In the genomic region with DNA sequence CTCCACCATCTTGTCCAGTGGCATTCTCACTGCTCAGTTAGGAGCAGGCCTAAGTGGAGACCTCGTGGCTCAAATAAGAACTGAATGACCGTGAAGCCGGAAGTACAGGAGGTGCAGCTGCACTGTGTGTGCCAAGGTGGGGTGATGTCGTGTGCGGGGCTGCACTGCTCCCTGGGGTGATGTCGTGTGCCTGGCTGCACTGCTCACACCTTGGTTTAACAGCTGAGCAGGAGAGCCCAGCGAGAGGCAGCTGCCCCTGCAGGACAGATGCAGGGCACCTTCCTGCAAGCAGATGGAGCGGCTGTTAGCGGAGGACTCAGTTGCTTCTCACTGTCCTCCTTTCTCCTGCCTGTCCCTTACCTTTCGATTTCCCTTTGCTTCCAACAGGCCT, we compare ENCODE assay signal across 13 mouse cellular contexts.
DNase-seq lines count a peak whose midpoint lies in the region; ATAC-seq and TF ChIP-seq lines count a peak whose summit lies in the region.
"Had no signal": no experiment of that assay in that cellular context is flagged by ENCODE, and none has a peak within 500 bp of the region (broad histone marks: within the 10 kb centered on the region; RNA-seq: fewer than 3 reads in every experiment).

No protein-coding gene starts in this region.

- no peak overlapping the region for H3K4me2 ChIP-seq in kidney, embryonic 15.5 days
- H3K4me2 ChIP-seq in embryonic facial prominence, embryonic 14.5 days (ENCODE audit: low read depth, low read length) = no peak overlapping the region
- no peak overlapping the region for H3K4me2 ChIP-seq in limb, embryonic 14.5 days (replicated peaks; ENCODE audit: low read depth, low read length, severe bottlenecking)
- H3K4me2 ChIP-seq: liver, embryonic 12.5 days had no signal

- peak overlapping the region; percentile 78 for H3K27ac ChIP-seq in kidney, embryonic 15.5 days
- H3K27ac ChIP-seq in brown adipose tissue, adult 24 weeks (replicated peaks; ENCODE audit: low read depth, low read length) = peak overlapping the region; percentile 86; the same call in 1 of the 2 replicates
- H3K27ac ChIP-seq in embryonic facial prominence, embryonic 14.5 days (replicated peaks; ENCODE audit: low read depth, low read length) = peak overlapping the region; percentile 16; the same call in 1 of the 2 replicates
- peak overlapping the region; percentile 34; the same call in 1 of the 2 replicates for H3K27ac ChIP-seq in limb, embryonic 14.5 days (replicated peaks; ENCODE audit: low read depth, low read length)
- H3K27ac ChIP-seq: kidney, postnatal 0 days; liver, embryonic 12.5 days had no signal

- ATAC-seq in kidney, embryonic 15.5 days (replicated peaks; ENCODE audit: low FRiP score) = peak; percentile 12; the same call in 1 of the 2 replicates
- peak; percentile 20; the same call in 1 of the 2 replicates for ATAC-seq in embryonic facial prominence, embryonic 14.5 days (ENCODE audit: low read depth)
- ATAC-seq in limb, embryonic 14.5 days (ENCODE audit: low FRiP score, low read depth) = peak; percentile 41; the same call in 1 of the 2 replicates
- ATAC-seq: liver, embryonic 12.5 days had no signal

- no peak for TF ChIP-seq POLR2A in limb, embryonic 14.5 days (IDR thresholded peaks at IDR 0.05; ENCODE audit: borderline replicate concordance, extremely low read depth, insufficient read depth, insufficient read length)

- H3K4me3 ChIP-seq in kidney, embryonic 15.5 days (replicated peaks) = no peak overlapping the region
- H3K4me3 ChIP-seq in brown adipose tissue, adult 24 weeks (ENCODE audit: insufficient read depth, low read depth, low read length) = no peak overlapping the region
- H3K4me3 ChIP-seq in embryonic facial prominence, embryonic 14.5 days (ENCODE audit: low read depth, low read length) = no peak overlapping the region
- no peak overlapping the region for H3K4me3 ChIP-seq in limb, embryonic 14.5 days (replicated peaks; ENCODE audit: low read length)
- H3K4me3 ChIP-seq: liver, embryonic 12.5 days had no signal

- 48% methylated on average over 10 of the region's 10 CpGs for WGBS in kidney, embryonic 15.5 days
- WGBS in embryonic facial prominence, embryonic 14.5 days = 29% methylated on average over 10 of the region's 10 CpGs
- 27% methylated on average over 10 of the region's 10 CpGs for WGBS in limb, embryonic 14.5 days

- peaks cover 64% of the 10 kb centered on the region for H3K36me3 ChIP-seq in kidney, embryonic 15.5 days
- peaks cover 48% of the 10 kb centered on the region for H3K36me3 ChIP-seq in embryonic facial prominence, embryonic 14.5 days (ENCODE audit: control insufficient read depth, insufficient read depth, low read length)
- H3K36me3 ChIP-seq in limb, embryonic 14.5 days (ENCODE audit: control insufficient read depth, insufficient read depth, low read length) = peaks cover 49% of the 10 kb centered on the region

- peaks cover 45% of the 10 kb centered on the region for H3K4me1 ChIP-seq in kidney, embryonic 15.5 days
- H3K4me1 ChIP-seq in brown adipose tissue, adult 24 weeks (ENCODE audit: control insufficient read depth, insufficient read depth, insufficient read length, low read length) = peaks cover 25% of the 10 kb centered on the region
- H3K4me1 ChIP-seq in embryonic facial prominence, embryonic 14.5 days (ENCODE audit: control insufficient read depth, insufficient read depth, low read length) = peaks cover 20% of the 10 kb centered on the region
- H3K4me1 ChIP-seq in limb, embryonic 14.5 days (ENCODE audit: control insufficient read depth, insufficient read depth, low read length) = peaks cover 27% of the 10 kb centered on the region
- H3K4me1 ChIP-seq: liver, embryonic 12.5 days had no signal

- no peaks in the 10 kb centered on the region for H3K27me3 ChIP-seq in kidney, embryonic 15.5 days
- H3K27me3 ChIP-seq in embryonic facial prominence, embryonic 14.5 days (replicated peaks; ENCODE audit: control insufficient read depth, insufficient read depth, low read length) = no peaks in the 10 kb centered on the region
- no peaks in the 10 kb centered on the region for H3K27me3 ChIP-seq in limb, embryonic 14.5 days (ENCODE audit: control insufficient read depth, insufficient read depth, low read length)
- H3K27me3 ChIP-seq: liver, embryonic 12.5 days had no signal

- H3K9ac ChIP-seq in kidney, embryonic 15.5 days = no peak overlapping the region
- peak overlapping the region; percentile 30; the same call in 1 of the 2 replicates for H3K9ac ChIP-seq in embryonic facial prominence, embryonic 14.5 days (ENCODE audit: low read depth, low read length)
- no peak overlapping the region for H3K9ac ChIP-seq in limb, embryonic 14.5 days (ENCODE audit: low read depth, low read length, severe bottlenecking)
- H3K9ac ChIP-seq: liver, embryonic 12.5 days had no signal

- no peak for DNase-seq in kidney, postnatal 25 days
- peak; percentile 14 for DNase-seq in embryonic facial prominence, embryonic 14.5 days (ENCODE audit: low spot score)
- DNase-seq in limb, embryonic 14.5 days (ENCODE audit: low spot score) = no peak
- no peak for DNase-seq in left cerebral cortex, adult 11 months (ENCODE audit: low spot score)
- no peak for DNase-seq in thymus, postnatal 4 days
- DNase-seq: adrenal gland, postnatal 36 days; cerebellum, adult 11 months; gastrocnemius, postnatal 10 days; thymus, postnatal 36 days had no signal

- no peaks in the 10 kb centered on the region for H3K9me3 ChIP-seq in kidney, embryonic 15.5 days (replicated peaks)
- H3K9me3 ChIP-seq in embryonic facial prominence, embryonic 14.5 days (ENCODE audit: control insufficient read depth, low read length) = no peaks in the 10 kb centered on the region
- H3K9me3 ChIP-seq in limb, embryonic 14.5 days (ENCODE audit: control insufficient read depth, low read length) = no peaks in the 10 kb centered on the region
- H3K9me3 ChIP-seq: liver, embryonic 12.5 days had no signal

Comparison
In these comparisons a context has a peak if more than half of its experiments do, and no peak if none do; other contexts are left out.
1. H3K27ac ChIP-seq: peak in every context shown above with its lines; median percentile 86 in brown adipose tissue, adult 24 weeks; 78 in kidney, embryonic 15.5 days; 34 in limb, embryonic 14.5 days; 16 in embryonic facial prominence, embryonic 14.5 days.